Mouse (Mus musculus): ENCODE data around the gene Vmn2r47.
"Not testable (repeated sequence)": the region's sequence is repeated elsewhere in the genome, so short reads cannot be mapped to it uniquely, and the experiment has no call there.

Gene Vmn2r47

DNA sequence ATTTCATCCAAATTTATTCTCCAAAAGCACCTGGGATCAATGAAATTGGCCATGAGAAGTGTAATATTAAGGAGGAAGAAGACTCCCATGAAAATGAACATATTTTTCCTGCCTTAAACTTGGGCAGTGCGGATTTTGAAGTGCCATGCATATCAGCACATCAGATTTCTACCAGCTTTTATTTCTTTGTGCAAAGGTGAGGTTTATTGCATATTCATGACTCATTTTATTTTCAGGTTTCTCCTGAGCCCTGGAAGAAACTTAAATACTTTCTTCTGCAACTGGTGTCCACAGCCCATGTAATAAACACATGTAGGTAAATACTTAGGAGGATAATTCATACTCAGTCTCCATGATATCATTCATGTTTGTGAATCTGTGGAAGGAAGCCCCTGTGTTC, at the start of gene Vmn2r47:
Gene Vmn2r47 (minus strand): TSS at position 101 of the 400 bp plus-strand sequence.
- not testable (repeated sequence) for DNase-seq (ENCODE audit: low spot score)

DNA sequence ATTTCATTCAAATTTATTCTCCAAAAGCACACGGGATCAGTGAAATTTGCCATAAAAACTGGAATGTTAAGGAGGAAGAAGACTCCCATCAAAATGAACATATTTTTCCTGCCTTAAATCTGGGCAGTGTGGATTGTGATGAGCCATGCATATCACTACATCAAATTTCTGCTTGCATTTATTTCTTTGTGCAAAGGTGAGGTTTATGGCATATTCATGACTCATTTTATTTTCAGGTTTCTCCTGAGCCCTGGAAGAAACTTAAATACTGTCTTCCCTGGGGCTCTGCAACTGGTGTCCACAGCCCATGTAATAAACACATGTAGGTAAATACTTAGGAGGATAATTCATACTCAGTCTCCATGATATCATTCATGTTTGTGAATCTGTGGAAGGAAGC, 70.7 kb downstream of the Vmn2r47 start, which contains the start of gene Vmn2r46:
Gene Vmn2r46 (minus strand): TSS at position 101 of the 400 bp plus-strand sequence.
- DNase-seq (ENCODE audit: low spot score): not testable (repeated sequence)

Data from layer of hippocampus, adult 9-10 months (tissue).